21 mouse cellular contexts compared by ENCODE assay signal in the genomic region with DNA sequence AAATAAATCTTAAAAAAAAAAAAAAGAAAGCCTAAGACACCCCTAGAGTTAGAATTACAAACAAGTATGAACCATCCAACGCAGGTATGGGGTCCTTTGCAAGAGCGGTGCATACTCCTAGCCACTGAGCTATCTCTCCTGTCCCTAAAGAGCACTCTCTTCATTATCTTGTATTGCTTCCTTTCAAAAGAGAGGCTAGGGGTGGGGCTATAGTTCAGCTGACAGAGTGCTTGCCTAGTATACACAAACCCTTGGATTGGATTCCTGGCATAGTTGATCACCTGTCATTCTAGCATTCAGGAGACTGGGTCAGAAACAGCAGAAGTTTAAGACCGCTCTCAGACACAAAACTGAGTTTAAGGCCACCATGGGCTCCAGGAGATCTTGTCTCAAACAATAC. TPM values are rescaled to one million over a fixed set of nuclear protein-coding genes. Genes with fewer than 3 reads are reported as not detected.
A peak's percentile ranks its signal among the peaks of the same experiment; 100 is the strongest.
DNase-seq lines count a peak whose midpoint lies in the region; ATAC-seq and TF ChIP-seq lines count a peak whose summit lies in the region.
"Had no signal": no experiment of that assay in that cellular context is flagged by ENCODE, and none has a peak within 500 bp of the region (broad histone marks: within the 10 kb centered on the region; RNA-seq: fewer than 3 reads in every experiment).

No protein-coding gene starts in this region.

- H3K4me3 ChIP-seq in lung, embryonic 15.5 days = no peak overlapping the region
- no peak overlapping the region for H3K4me3 ChIP-seq in liver, embryonic 12.5 days
- H3K4me3 ChIP-seq in thymus, adult 2 months (ENCODE audit: control insufficient read depth, insufficient read depth, low read length) = no peak overlapping the region
- H3K4me3 ChIP-seq: embryonic facial prominence, embryonic 12.5 days; forebrain, embryonic 10.5 days; heart, adult 2 months; heart, embryonic 15.5 days; midbrain, embryonic 15.5 days; stomach, embryonic 15.5 days had no signal

- 27% methylated on average over 3 of the region's 3 CpGs for WGBS in lung, embryonic 15.5 days
- 35% methylated on average over 3 of the region's 3 CpGs for WGBS in liver, embryonic 12.5 days (ENCODE audit: insufficient replicate concordance)
- WGBS in thymus, adult 2 months = 88% methylated on average over 3 of the region's 3 CpGs

- TF ChIP-seq CTCF in thymus, adult 2 months (IDR thresholded peaks at IDR 0.05; ENCODE audit: borderline replicate concordance, control insufficient read depth, extremely low read depth, insufficient read depth, low read length, poor library complexity) = no peak

- H3K4me2 ChIP-seq in lung, embryonic 15.5 days = no peak overlapping the region
- no peak overlapping the region for H3K4me2 ChIP-seq in liver, embryonic 12.5 days
- H3K4me2 ChIP-seq: embryonic facial prominence, embryonic 12.5 days; heart, embryonic 15.5 days; midbrain, embryonic 15.5 days; stomach, embryonic 15.5 days had no signal

- no peak for ATAC-seq in lung, embryonic 15.5 days (ENCODE audit: borderline replicate concordance, extremely low read depth, low FRiP score, low TSS enrichment)
- peak; percentile 77 for ATAC-seq in liver, embryonic 12.5 days
- ATAC-seq in megakaryocyte progenitor cell, adult 5-6 weeks (replicated peaks; ENCODE audit: poor library complexity) = peak; percentile 81
- ATAC-seq: hindbrain, postnatal 0 days; midbrain, embryonic 15.5 days had no signal

- H3K9me3 ChIP-seq in lung, embryonic 15.5 days = no peaks in the 10 kb centered on the region
- H3K9me3 ChIP-seq in liver, embryonic 12.5 days (replicated peaks) = no peaks in the 10 kb centered on the region
- H3K9me3 ChIP-seq: embryonic facial prominence, embryonic 12.5 days; forebrain, embryonic 10.5 days; heart, embryonic 15.5 days; midbrain, embryonic 15.5 days; stomach, embryonic 15.5 days had no signal

- peak overlapping the region; percentile 33; the same call in 1 of the 2 replicates for H3K27ac ChIP-seq in lung, embryonic 15.5 days
- no peak overlapping the region for H3K27ac ChIP-seq in liver, embryonic 12.5 days
- no peak overlapping the region for H3K27ac ChIP-seq in thymus, adult 2 months (ENCODE audit: control insufficient read depth, insufficient read depth, low read length)
- H3K27ac ChIP-seq: embryonic facial prominence, embryonic 12.5 days; forebrain, embryonic 10.5 days; heart, adult 2 months; heart, embryonic 15.5 days; hindbrain, postnatal 0 days; midbrain, embryonic 15.5 days; stomach, embryonic 15.5 days had no signal

- no peaks in the 10 kb centered on the region for H3K27me3 ChIP-seq in lung, embryonic 15.5 days
- peaks cover 32% of the 10 kb centered on the region for H3K27me3 ChIP-seq in liver, embryonic 12.5 days (replicated peaks)
- H3K27me3 ChIP-seq in thymus, adult 2 months (ENCODE audit: control insufficient read depth, insufficient read depth, low read length) = no peaks in the 10 kb centered on the region
- H3K27me3 ChIP-seq: embryonic facial prominence, embryonic 12.5 days; heart, embryonic 15.5 days; midbrain, embryonic 15.5 days; stomach, embryonic 15.5 days had no signal

- no peaks in the 10 kb centered on the region for H3K36me3 ChIP-seq in lung, embryonic 15.5 days
- no peaks in the 10 kb centered on the region for H3K36me3 ChIP-seq in liver, embryonic 12.5 days
- H3K36me3 ChIP-seq in thymus, adult 2 months (ENCODE audit: control insufficient read depth, insufficient read depth, low read length) = no peaks in the 10 kb centered on the region
- H3K36me3 ChIP-seq: embryonic facial prominence, embryonic 12.5 days; forebrain, embryonic 10.5 days; heart, embryonic 15.5 days; midbrain, embryonic 15.5 days; stomach, embryonic 15.5 days had no signal

- no peak overlapping the region for H3K9ac ChIP-seq in lung, embryonic 15.5 days
- no peak overlapping the region for H3K9ac ChIP-seq in liver, embryonic 12.5 days
- H3K9ac ChIP-seq: embryonic facial prominence, embryonic 12.5 days; heart, embryonic 15.5 days; midbrain, embryonic 15.5 days; stomach, embryonic 15.5 days had no signal

- no peak for TF ChIP-seq POLR2A in thymus, adult 2 months (IDR thresholded peaks at IDR 0.05; ENCODE audit: control insufficient read depth, extremely low read depth, insufficient read depth, low read length, poor library complexity)

- no peak for DNase-seq in lung, postnatal 10 days
- DNase-seq in ZHBTc4 (ENCODE audit: low read depth, low spot score) = peak; percentile 40
- no peak for DNase-seq in spleen, adult 12 weeks (ENCODE audit: low spot score)
- no peak for DNase-seq in thymus, adult 2 months
- no peak for DNase-seq in testis, postnatal 10 days (ENCODE audit: low spot score)
- DNase-seq: adrenal gland, postnatal 14 days; cerebellum, adult 11-12 months; cerebellum, postnatal 36 days; gastrocnemius, postnatal 14 days; heart, adult 2 months; spleen, adult 18-20 months; thymus, postnatal 36 days had no signal

- no peaks in the 10 kb centered on the region for H3K4me1 ChIP-seq in lung, embryonic 15.5 days
- peaks cover 17% of the 10 kb centered on the region for H3K4me1 ChIP-seq in liver, embryonic 12.5 days
- H3K4me1 ChIP-seq in thymus, adult 2 months (replicated peaks; ENCODE audit: control insufficient read depth, insufficient read depth, low read length) = no peaks in the 10 kb centered on the region
- H3K4me1 ChIP-seq: embryonic facial prominence, embryonic 12.5 days; midbrain, embryonic 15.5 days; stomach, embryonic 15.5 days had no signal

RNA-seq across cellular contexts. Expression of a gene that starts 9.5 kb away (rescaled TPM):
- 1.6 and 2.2 TPM in 2 replicates for polyA plus RNA-seq in lung, embryonic 15.5 days (2015; fragmentation: Nextera tagmentation; extraction: Ambion mirVana)
- polyA plus RNA-seq in liver, embryonic 12.5 days (2016; fragmentation: Nextera tagmentation; extraction: Ambion mirVana) = 0.41 and 0.42 TPM in 2 replicates
- 0.20 TPM in 1 of 2 replicates, not detected in the other for total RNA-seq in megakaryocyte progenitor cell, adult 5-6 weeks (2015)
- total RNA-seq in megakaryocyte progenitor cell, adult 5-6 weeks (2017) = 0.04 TPM in 1 of 2 replicates, not detected in the other
- 6.7 and 8.6 TPM in 2 replicates for polyA plus RNA-seq in thymus, adult 2 months (2012; rRNA removed)

RNA-seq across cellular contexts. Expression of a gene that starts 18.6 kb away (rescaled TPM):
- 12.3 and 13.8 TPM in 2 replicates for polyA plus RNA-seq in lung, embryonic 15.5 days (2015; fragmentation: Nextera tagmentation; extraction: Ambion mirVana)
- polyA plus RNA-seq in liver, embryonic 12.5 days (2016; fragmentation: Nextera tagmentation; extraction: Ambion mirVana) = 10.4 and 10.5 TPM in 2 replicates
- 2.0 and 2.2 TPM in 2 replicates for total RNA-seq in megakaryocyte progenitor cell, adult 5-6 weeks (2015)
- total RNA-seq in megakaryocyte progenitor cell, adult 5-6 weeks (2017) = 4.8 and 5.6 TPM in 2 replicates
- 19.1 and 21.3 TPM in 2 replicates for polyA plus RNA-seq in thymus, adult 2 months (2012; rRNA removed)

RNA-seq across cellular contexts. Expression of a gene that starts 28.7 kb away (rescaled TPM):
- polyA plus RNA-seq in lung, embryonic 15.5 days (2015; fragmentation: Nextera tagmentation; extraction: Ambion mirVana) = 711 and 777 TPM in 2 replicates
- polyA plus RNA-seq in liver, embryonic 12.5 days (2016; fragmentation: Nextera tagmentation; extraction: Ambion mirVana) = 555 and 561 TPM in 2 replicates
- 2,069 and 2,075 TPM in 2 replicates for total RNA-seq in megakaryocyte progenitor cell, adult 5-6 weeks (2015)
- 838 and 883 TPM in 2 replicates for total RNA-seq in megakaryocyte progenitor cell, adult 5-6 weeks (2017)
- 988 and 1,135 TPM in 2 replicates for polyA plus RNA-seq in thymus, adult 2 months (2012; rRNA removed)

RNA-seq across cellular contexts. Expression of a gene that starts 40.8 kb away (rescaled TPM):
- 73.8 and 77.8 TPM in 2 replicates for polyA plus RNA-seq in lung, embryonic 15.5 days (2015; fragmentation: Nextera tagmentation; extraction: Ambion mirVana)
- 34.2 and 34.7 TPM in 2 replicates for polyA plus RNA-seq in liver, embryonic 12.5 days (2016; fragmentation: Nextera tagmentation; extraction: Ambion mirVana)
- 33.1 and 40.2 TPM in 2 replicates for total RNA-seq in megakaryocyte progenitor cell, adult 5-6 weeks (2015)
- 47.9 and 50.6 TPM in 2 replicates for total RNA-seq in megakaryocyte progenitor cell, adult 5-6 weeks (2017)
- 73.8 and 86.1 TPM in 2 replicates for polyA plus RNA-seq in thymus, adult 2 months (2012; rRNA removed)

RNA-seq across cellular contexts. Expression of a gene that starts 48.7 kb away (rescaled TPM):
- 1.2 and 1.3 TPM in 2 replicates for polyA plus RNA-seq in lung, embryonic 15.5 days (2015; fragmentation: Nextera tagmentation; extraction: Ambion mirVana)
- 0.36 and 0.43 TPM in 2 replicates for polyA plus RNA-seq in liver, embryonic 12.5 days (2016; fragmentation: Nextera tagmentation; extraction: Ambion mirVana)
- 0.12 and 0.68 TPM in 2 replicates for total RNA-seq in megakaryocyte progenitor cell, adult 5-6 weeks (2015)
- 0.96 TPM in 1 of 2 replicates, not detected in the other for total RNA-seq in megakaryocyte progenitor cell, adult 5-6 weeks (2017)
- 1.0 TPM in 2 replicates for polyA plus RNA-seq in thymus, adult 2 months (2012; rRNA removed)
